Mouse (Mus musculus): ENCODE measurements around the gene Bex6. TPM values are rescaled to one million over a fixed set of nuclear protein-coding genes. Genes with fewer than 3 reads are reported as not detected.

Bex6 gene
- not detected in 2 replicates for polyA plus RNA-seq (2015; fragmentation: Nextera tagmentation; extraction: Ambion mirVana)

GRCm38 (mm10) chr16:32179333-32179901, at the start of gene Bex6:
Gene Bex6 (plus strand): TSS chr16:32179823.
- 86% methylated on average over 6 of the region's 6 CpGs for WGBS

GRCm38 (mm10) chr16:32130190-32130826, 49.3 kb upstream of the Bex6 start:
- H3K27ac ChIP-seq: no peak overlapping the region
- H3K9me3 ChIP-seq: no peaks in the 10 kb centered on the region
- 79% methylated on average over 16 of the region's 16 CpGs for WGBS
- no peaks in the 10 kb centered on the region for H3K4me1 ChIP-seq (replicated peaks)
- H3K4me2 ChIP-seq (replicated peaks): no peak overlapping the region
- H3K9ac ChIP-seq (replicated peaks): no peak overlapping the region
- H3K36me3 ChIP-seq: no peaks in the 10 kb centered on the region
- no peaks in the 10 kb centered on the region for H3K27me3 ChIP-seq
- no peak for ATAC-seq
- H3K4me3 ChIP-seq (replicated peaks): no peak overlapping the region

More at GRCm38 (mm10) chr16:32179333-32179901, at the start of gene Bex6:
- no peak within 1 kb of the TSS for H3K9ac ChIP-seq (replicated peaks)
- H3K4me2 ChIP-seq (replicated peaks): no peak within 1 kb of the TSS
- H3K27ac ChIP-seq: no peak within 1 kb of the TSS
- ATAC-seq: no peak
- no peaks in the 10 kb centered on the region for H3K27me3 ChIP-seq
- H3K36me3 ChIP-seq: no peaks in the 10 kb centered on the region
- no peaks in the 10 kb centered on the region for H3K9me3 ChIP-seq
- peaks cover 5% of the 10 kb centered on the region for H3K4me1 ChIP-seq (replicated peaks)
- no peak within 1 kb of the TSS for H3K4me3 ChIP-seq (replicated peaks)

- Histone ChIP-seq H3K27ac (no peak overlapping the region), H3K4me3 (replicated peaks) (no peak overlapping the region), H3K9me3 (no peaks in the 10 kb centered on the region), H3K4me1 (replicated peaks) (no peaks in the 10 kb centered on the region), H3K9ac (replicated peaks) (no peak overlapping the region), H3K4me2 (replicated peaks) (no peak overlapping the region), H3K36me3 (no peaks in the 10 kb centered on the region), H3K27me3 (no peaks in the 10 kb centered on the region)
- WGBS: 95% methylated on average over 3 of the region's 3 CpGs
- ATAC-seq: no peak
These were observed 46.5 kb upstream of the Bex6 start for GRCm38 (mm10) chr16:32133148-32133547.

GRCm38 (mm10) chr16:32135842-32136357, 43.7 kb upstream of the Bex6 start:
- H3K4me3 ChIP-seq (replicated peaks): no peak overlapping the region
- no peak overlapping the region for H3K9ac ChIP-seq (replicated peaks)
- no peak for ATAC-seq
- no peak overlapping the region for H3K27ac ChIP-seq
- no peaks in the 10 kb centered on the region for H3K36me3 ChIP-seq
- H3K4me1 ChIP-seq (replicated peaks): no peaks in the 10 kb centered on the region
- H3K4me2 ChIP-seq (replicated peaks): no peak overlapping the region
- no peaks in the 10 kb centered on the region for H3K27me3 ChIP-seq
- H3K9me3 ChIP-seq: no peaks in the 10 kb centered on the region
- WGBS: 79% methylated on average over 7 of the region's 7 CpGs

- no peaks in the 10 kb centered on the region for H3K9me3 ChIP-seq
- no peak overlapping the region for H3K27ac ChIP-seq
These were observed 40.7 kb upstream of the Bex6 start for GRCm38 (mm10) chr16:32138954-32139353.

GRCm38 (mm10) chr16:32143766-32144165, 35.9 kb upstream of the Bex6 start:
- Histone ChIP-seq H3K4me2 (replicated peaks) (no peak overlapping the region), H3K9me3 (no peaks in the 10 kb centered on the region), H3K4me3 (replicated peaks) (no peak overlapping the region), H3K27me3 (no peaks in the 10 kb centered on the region), H3K36me3 (peaks cover 9% of the 10 kb centered on the region; the same call in 1 of the 2 replicates), H3K27ac (no peak overlapping the region), H3K9ac (replicated peaks) (no peak overlapping the region), H3K4me1 (replicated peaks) (no peaks in the 10 kb centered on the region)
- 96% methylated on average over 15 of the region's 15 CpGs for WGBS
- no peak for ATAC-seq

More at GRCm38 (mm10) chr16:32138954-32139353, 40.7 kb upstream of the Bex6 start:
- Histone ChIP-seq H3K27me3 (no peaks in the 10 kb centered on the region), H3K9ac (replicated peaks) (no peak overlapping the region), H3K4me1 (replicated peaks) (no peaks in the 10 kb centered on the region), H3K4me2 (replicated peaks) (no peak overlapping the region), H3K36me3 (peaks cover 7% of the 10 kb centered on the region; the same call in 1 of the 2 replicates), H3K4me3 (replicated peaks) (no peak overlapping the region)
- no peak for ATAC-seq
- WGBS: 96% methylated on average over 1 of the region's 1 CpGs

GRCm38 (mm10) chr16:32144592-32144991, 35.0 kb upstream of the Bex6 start:
- no peak overlapping the region for H3K4me3 ChIP-seq (replicated peaks)

GRCm38 (mm10) chr16:32147589-32148207, 31.9 kb upstream of the Bex6 start:
- ATAC-seq: peak; percentile 60; the same call in 1 of the 2 replicates

More at GRCm38 (mm10) chr16:32144592-32144991, 35.0 kb upstream of the Bex6 start:
- H3K9ac ChIP-seq (replicated peaks): no peak overlapping the region
- no peak overlapping the region for H3K4me2 ChIP-seq (replicated peaks)
- 92% methylated on average over 17 of the region's 17 CpGs for WGBS
- H3K27me3 ChIP-seq: no peaks in the 10 kb centered on the region
- no peaks in the 10 kb centered on the region for H3K9me3 ChIP-seq
- peaks cover 9% of the 10 kb centered on the region; the same call in 1 of the 2 replicates for H3K36me3 ChIP-seq
- H3K4me1 ChIP-seq (replicated peaks): no peaks in the 10 kb centered on the region
- H3K27ac ChIP-seq: no peak overlapping the region
- ATAC-seq: no peak

GRCm38 (mm10) chr16:32153976-32154375, 25.6 kb upstream of the Bex6 start:
- H3K4me3 ChIP-seq (replicated peaks): no peak overlapping the region
- 83% methylated on average over 1 of the region's 1 CpGs for WGBS
- H3K9ac ChIP-seq (replicated peaks): peak overlapping the region; percentile 10; the same call in 1 of the 2 replicates

More at GRCm38 (mm10) chr16:32147589-32148207, 31.9 kb upstream of the Bex6 start:
- WGBS: 52% methylated on average over 11 of the region's 13 CpGs
- peaks cover 9% of the 10 kb centered on the region; the same call in 1 of the 2 replicates for H3K36me3 ChIP-seq
- no peaks in the 10 kb centered on the region for H3K27me3 ChIP-seq
- no peak overlapping the region for H3K27ac ChIP-seq
- peak overlapping the region; percentile 30 for H3K4me2 ChIP-seq (replicated peaks)
- no peak overlapping the region for H3K4me3 ChIP-seq (replicated peaks)
- H3K9ac ChIP-seq (replicated peaks): no peak overlapping the region
- no peaks in the 10 kb centered on the region for H3K9me3 ChIP-seq
- H3K4me1 ChIP-seq (replicated peaks): no peaks in the 10 kb centered on the region

GRCm38 (mm10) chr16:32154437-32154836, 25.2 kb upstream of the Bex6 start:
- Histone ChIP-seq H3K36me3 (no peaks in the 10 kb centered on the region), H3K4me2 (replicated peaks) (no peak overlapping the region), H3K27me3 (no peaks in the 10 kb centered on the region), H3K27ac (no peak overlapping the region), H3K9ac (replicated peaks) (peak overlapping the region; percentile 10; the same call in 1 of the 2 replicates), H3K9me3 (no peaks in the 10 kb centered on the region), H3K4me1 (replicated peaks) (no peaks in the 10 kb centered on the region), H3K4me3 (replicated peaks) (no peak overlapping the region)
- WGBS: 87% methylated on average over 13 of the region's 13 CpGs
- ATAC-seq: no peak

More at GRCm38 (mm10) chr16:32153976-32154375, 25.6 kb upstream of the Bex6 start:
- Histone ChIP-seq H3K27ac (no peak overlapping the region), H3K9me3 (no peaks in the 10 kb centered on the region), H3K36me3 (no peaks in the 10 kb centered on the region), H3K27me3 (no peaks in the 10 kb centered on the region), H3K4me2 (replicated peaks) (no peak overlapping the region), H3K4me1 (replicated peaks) (no peaks in the 10 kb centered on the region)
- ATAC-seq: no peak

GRCm38 (mm10) chr16:32156719-32157118, 22.9 kb upstream of the Bex6 start:
- Histone ChIP-seq H3K4me1 (replicated peaks) (no peaks in the 10 kb centered on the region), H3K9me3 (no peaks in the 10 kb centered on the region), H3K36me3 (no peaks in the 10 kb centered on the region), H3K4me2 (replicated peaks) (no peak overlapping the region), H3K4me3 (replicated peaks) (no peak overlapping the region), H3K27me3 (no peaks in the 10 kb centered on the region), H3K9ac (replicated peaks) (no peak overlapping the region), H3K27ac (no peak overlapping the region)
- 48% methylated on average over 3 of the region's 3 CpGs for WGBS
- no peak for ATAC-seq

- no peak for ATAC-seq
- Histone ChIP-seq H3K4me3 (replicated peaks) (no peak overlapping the region), H3K4me1 (replicated peaks) (no peaks in the 10 kb centered on the region), H3K36me3 (no peaks in the 10 kb centered on the region), H3K4me2 (replicated peaks) (no peak overlapping the region), H3K9me3 (no peaks in the 10 kb centered on the region), H3K9ac (replicated peaks) (no peak overlapping the region), H3K27ac (no peak overlapping the region), H3K27me3 (no peaks in the 10 kb centered on the region)
- 82% methylated on average over 2 of the region's 2 CpGs for WGBS
These were observed 22.3 kb upstream of the Bex6 start for GRCm38 (mm10) chr16:32157369-32157768.
